Mouse (Mus musculus) liver, embryonic 16.5 days (tissue): Measurements from ENCODE around the gene Tfeb. TPM values are rescaled to one million over a fixed set of nuclear protein-coding genes. Genes with fewer than 3 reads are reported as not detected.
A peak's percentile ranks its signal among the peaks of the same experiment; 100 is the strongest.

Source experiments
- ATAC-seq: fragments of 200-750 bp; cut with Nextera tagmentation; 2 replicates; pipeline ENCODE4 v1.8.0; 2017; ENCODE audit warnings: low read depth, mild to moderate bottlenecking, moderate number of reproducible peaks, moderate library complexity
- H3K27ac ChIP-seq: fragments of 300-500 bp; sonication (generic); 2 replicates; pipeline ENCODE4 v1.5.1; 2014; ENCODE audit warnings: mild to moderate bottlenecking, low read length
- H3K27me3 ChIP-seq: fragments of 300-500 bp; sonication (generic); 2 replicates; pipeline ENCODE4 v1.6.1; 2014; ENCODE audit warnings: low read depth, low read length, mixed read lengths; ENCODE audit not compliant: control insufficient read depth, insufficient read depth
- H3K36me3 ChIP-seq: fragments of 300-500 bp; sonication (generic); 2 replicates; pipeline ENCODE4 v1.6.1; 2014; ENCODE audit warnings: mild to moderate bottlenecking; ENCODE audit not compliant: control insufficient read depth, insufficient read depth
- H3K4me1 ChIP-seq: fragments of 300-500 bp; sonication (generic); 2 replicates; pipeline ENCODE4 v1.6.1; 2014; ENCODE audit warnings: low read depth, low read length, mixed read lengths; ENCODE audit not compliant: control insufficient read depth
- H3K4me2 ChIP-seq: fragments of 300-500 bp; sonication (generic); 2 replicates; pipeline ENCODE4 v1.6.1; 2014; ENCODE audit warnings: low read depth, low read length, mixed read lengths
- H3K4me3 ChIP-seq: fragments of 300-500 bp; sonication (generic); 2 replicates; pipeline ENCODE4 v1.5.1; 2014; ENCODE audit warnings: low read depth, mild to moderate bottlenecking, low read length
- H3K9ac ChIP-seq: fragments of 300-500 bp; sonication (generic); 2 replicates; pipeline ENCODE4 v1.6.1; 2014; ENCODE audit warnings: low read depth, low read length
- H3K9me3 ChIP-seq: fragments of 300-500 bp; sonication (generic); replicated peaks from 2 replicates; pipeline ENCODE4 v1.6.1; 2016; ENCODE audit warnings: low read length; ENCODE audit not compliant: control insufficient read depth
- WGBS: fragments of 180-500 bp; shearing (Covaris S2); extraction: QIAGEN DNeasy Blood & Tissue Kit; methylation state at CpG from one replicate; pipeline ENCODE4 v1.1.7; 2014; ENCODE audit not compliant: insufficient replicate concordance; 5-methylcytosine and 5-hydroxymethylcytosine counted together
- polyA plus RNA-seq: library from polyadenylated mRNA; unstranded; fragments of >200 nt; fragmentation: Nextera tagmentation; extraction: Ambion mirVana; gene quantifications from 2 replicates; pipeline ENCODE4 v1.2.1, GENCODE M21; 2015

The Tfeb gene
- polyA plus RNA-seq, 1 experiment from 2014 or later = 5.9 TPM

GRCm38 (mm10) chr17:47744086-47744485 lies 7.3 kb downstream of the Tfeb start:
- peaks cover 4% of the 10 kb centered on the region for H3K9me3 ChIP-seq
- no peak for ATAC-seq
- no peak overlapping the region for H3K4me3 ChIP-seq
- no peaks in the 10 kb centered on the region for H3K36me3 ChIP-seq
- peaks cover 26% of the 10 kb centered on the region for H3K4me1 ChIP-seq
- H3K27me3 ChIP-seq = peaks cover 3% of the 10 kb centered on the region
- H3K4me2 ChIP-seq = no peak overlapping the region
- no peak overlapping the region for H3K27ac ChIP-seq
- no peak overlapping the region for H3K9ac ChIP-seq
- WGBS = 75% methylated on average over 14 of the region's 14 CpGs

GRCm38 (mm10) chr17:47744746-47745368 lies 8.0 kb downstream of the Tfeb start:
- no peak overlapping the region for H3K4me3 ChIP-seq
- no peaks in the 10 kb centered on the region; the same call in 1 of the 2 replicates for H3K27me3 ChIP-seq
- ATAC-seq = no peak
- no peak overlapping the region for H3K9ac ChIP-seq
- peaks cover 4% of the 10 kb centered on the region for H3K9me3 ChIP-seq
- WGBS = 76% methylated on average over 10 of the region's 10 CpGs
- peaks cover 28% of the 10 kb centered on the region for H3K4me1 ChIP-seq
- H3K4me2 ChIP-seq = no peak overlapping the region
- no peaks in the 10 kb centered on the region for H3K36me3 ChIP-seq
- H3K27ac ChIP-seq = no peak overlapping the region

- no peak overlapping the region for H3K27ac ChIP-seq
- peaks cover 7% of the 10 kb centered on the region; the same call in 1 of the 2 replicates for H3K36me3 ChIP-seq
- no peak overlapping the region for H3K9ac ChIP-seq
- no peaks in the 10 kb centered on the region for H3K27me3 ChIP-seq
- peaks cover 33% of the 10 kb centered on the region for H3K4me1 ChIP-seq
- 70% methylated on average over 14 of the region's 14 CpGs for WGBS
- peaks cover 4% of the 10 kb centered on the region for H3K9me3 ChIP-seq
- ATAC-seq = no peak
- H3K4me3 ChIP-seq = no peak overlapping the region
- H3K4me2 ChIP-seq = no peak overlapping the region
Observed at GRCm38 (mm10) chr17:47748791-47749553, 12.1 kb downstream of the Tfeb start.

GRCm38 (mm10) chr17:47749626-47750025 lies 12.8 kb downstream of the Tfeb start:
- H3K27ac ChIP-seq = no peak overlapping the region
- no peak overlapping the region for H3K4me3 ChIP-seq
- H3K4me2 ChIP-seq = no peak overlapping the region
- peaks cover 2% of the 10 kb centered on the region for H3K9me3 ChIP-seq
- H3K9ac ChIP-seq = no peak overlapping the region
- H3K4me1 ChIP-seq = peaks cover 39% of the 10 kb centered on the region
- H3K27me3 ChIP-seq = no peaks in the 10 kb centered on the region
- WGBS = 43% methylated on average over 3 of the region's 3 CpGs
- peak; percentile 37 for ATAC-seq
- H3K36me3 ChIP-seq = peaks cover 7% of the 10 kb centered on the region; the same call in 1 of the 2 replicates

GRCm38 (mm10) chr17:47750101-47750500 lies 13.3 kb downstream of the Tfeb start:
- Histone ChIP-seq H3K4me3 (no peak overlapping the region), H3K27me3 (no peaks in the 10 kb centered on the region), H3K9ac (no peak overlapping the region), H3K36me3 (peaks cover 7% of the 10 kb centered on the region; the same call in 1 of the 2 replicates), H3K9me3 (no peaks in the 10 kb centered on the region), H3K4me2 (no peak overlapping the region), H3K27ac (no peak overlapping the region), H3K4me1 (peaks cover 39% of the 10 kb centered on the region)
- no peak for ATAC-seq
- WGBS = 67% methylated on average over 6 of the region's 6 CpGs

- peaks cover 41% of the 10 kb centered on the region for H3K4me1 ChIP-seq
- ATAC-seq = no peak
Observed at GRCm38 (mm10) chr17:47751811-47752210, 15.0 kb downstream of the Tfeb start.

GRCm38 (mm10) chr17:47753130-47753775 lies 16.4 kb downstream of the Tfeb start:
- H3K27ac ChIP-seq = peak overlapping the region; percentile 67; the same call in 1 of the 2 replicates
- WGBS = 20% methylated on average over 8 of the region's 8 CpGs
- no peak overlapping the region for H3K4me3 ChIP-seq
- ATAC-seq = peak; percentile 52
- no peaks in the 10 kb centered on the region for H3K27me3 ChIP-seq
- H3K36me3 ChIP-seq = peaks cover 7% of the 10 kb centered on the region; the same call in 1 of the 2 replicates
- peaks cover 40% of the 10 kb centered on the region for H3K4me1 ChIP-seq
- H3K9ac ChIP-seq = peak overlapping the region; percentile 12
- H3K4me2 ChIP-seq = no peak overlapping the region; the same call in 1 of the 2 replicates
- H3K9me3 ChIP-seq = no peaks in the 10 kb centered on the region

More at GRCm38 (mm10) chr17:47751811-47752210, 15.0 kb downstream of the Tfeb start:
- WGBS = 66% methylated on average over 5 of the region's 5 CpGs
- Histone ChIP-seq H3K27me3 (no peaks in the 10 kb centered on the region), H3K4me3 (no peak overlapping the region), H3K27ac (no peak overlapping the region), H3K9me3 (no peaks in the 10 kb centered on the region), H3K36me3 (peaks cover 7% of the 10 kb centered on the region; the same call in 1 of the 2 replicates), H3K9ac (no peak overlapping the region), H3K4me2 (no peak overlapping the region)

- Histone ChIP-seq H3K4me1 (peaks cover 32% of the 10 kb centered on the region), H3K27me3 (no peaks in the 10 kb centered on the region), H3K9ac (peak overlapping the region; percentile 7; the same call in 1 of the 2 replicates), H3K4me3 (no peak overlapping the region), H3K27ac (peak overlapping the region; percentile 67), H3K9me3 (no peaks in the 10 kb centered on the region), H3K4me2 (0 out of 2 replicates have a peak overlapping the region, but pooled peaks have one; percentile 21), H3K36me3 (peaks cover 7% of the 10 kb centered on the region; the same call in 1 of the 2 replicates)
- peak; percentile 76 for ATAC-seq
- 31% methylated on average over 10 of the region's 13 CpGs for WGBS
Observed at GRCm38 (mm10) chr17:47754246-47754645, 17.4 kb downstream of the Tfeb start.
